Comparison of ENCODE assay signal across 25 mouse cellular contexts in the genomic region with DNA sequence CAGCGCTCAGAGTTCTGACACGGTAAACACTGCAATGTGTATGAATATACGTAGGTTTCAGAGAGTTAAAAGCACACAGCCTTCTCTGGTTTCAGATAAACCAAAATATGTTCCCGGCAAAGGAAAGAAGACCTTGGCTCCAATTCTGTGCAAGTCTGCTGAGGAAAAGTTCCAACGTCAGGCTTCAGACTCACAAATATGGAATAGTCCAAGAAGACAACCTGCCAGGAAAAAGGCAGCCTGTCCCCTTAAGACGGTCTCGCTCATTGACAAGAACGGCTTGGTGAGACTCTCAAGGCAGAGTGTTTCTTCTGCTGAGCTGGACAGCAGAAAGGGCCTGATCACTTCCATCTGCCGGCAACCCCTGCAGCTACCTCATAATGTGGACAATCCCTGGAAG. TPM values are rescaled to one million over a fixed set of nuclear protein-coding genes. Genes with fewer than 3 reads are reported as not detected.
DNase-seq lines count a peak whose midpoint lies in the region; ATAC-seq and TF ChIP-seq lines count a peak whose summit lies in the region.
"Had no signal": no experiment of that assay in that cellular context is flagged by ENCODE, and none has a peak within 500 bp of the region (broad histone marks: within the 10 kb centered on the region; RNA-seq: fewer than 3 reads in every experiment).

No protein-coding gene starts in this region.

- WGBS in limb, embryonic 13.5 days, result 58% methylated on average over 9 of the region's 9 CpGs
- WGBS in limb, embryonic 10.5 days, result 69% methylated on average over 9 of the region's 9 CpGs
- 40% methylated on average over 9 of the region's 9 CpGs for WGBS in embryonic facial prominence, embryonic 14.5 days

- H3K36me3 ChIP-seq in limb, embryonic 13.5 days, result no peaks in the 10 kb centered on the region
- no peaks in the 10 kb centered on the region for H3K36me3 ChIP-seq in limb, embryonic 10.5 days
- no peaks in the 10 kb centered on the region for H3K36me3 ChIP-seq in embryonic facial prominence, embryonic 14.5 days (ENCODE audit: control insufficient read depth, insufficient read depth, low read length)
- H3K36me3 ChIP-seq: forebrain, embryonic 12.5 days; G1E; limb, embryonic 12.5 days; lung, embryonic 15.5 days; midbrain, embryonic 13.5 days; neural tube, embryonic 13.5 days had no signal

- peaks cover 22% of the 10 kb centered on the region; the same call in 1 of the 2 replicates for H3K27me3 ChIP-seq in limb, embryonic 13.5 days
- H3K27me3 ChIP-seq in limb, embryonic 10.5 days (ENCODE audit: low read depth, poor library complexity, severe bottlenecking), result peaks cover 22% of the 10 kb centered on the region
- H3K27me3 ChIP-seq in embryonic facial prominence, embryonic 14.5 days (replicated peaks; ENCODE audit: control insufficient read depth, insufficient read depth, low read length), result no peaks in the 10 kb centered on the region
- H3K27me3 ChIP-seq: lung, embryonic 15.5 days had no signal

- H3K4me3 ChIP-seq in gastrocnemius, adult 2 months, result no peak overlapping the region
- no peak overlapping the region for H3K4me3 ChIP-seq in limb, embryonic 13.5 days
- H3K4me3 ChIP-seq in limb, embryonic 10.5 days, result no peak overlapping the region
- no peak overlapping the region for H3K4me3 ChIP-seq in embryonic facial prominence, embryonic 14.5 days (ENCODE audit: low read depth, low read length)
- H3K4me3 ChIP-seq: forebrain, embryonic 12.5 days; limb, embryonic 12.5 days; lung, embryonic 15.5 days; midbrain, embryonic 13.5 days; neural tube, embryonic 13.5 days had no signal

- 0 out of 2 replicates have a peak overlapping the region, but pooled peaks have one; percentile 1 for H3K4me2 ChIP-seq in limb, embryonic 13.5 days (replicated peaks)
- no peak overlapping the region for H3K4me2 ChIP-seq in embryonic facial prominence, embryonic 14.5 days (ENCODE audit: low read depth, low read length)
- H3K4me2 ChIP-seq: forebrain, embryonic 12.5 days; limb, embryonic 12.5 days; lung, embryonic 15.5 days; midbrain, embryonic 13.5 days; neural tube, embryonic 13.5 days had no signal

- H3K4me1 ChIP-seq in limb, embryonic 13.5 days, result peaks cover 19% of the 10 kb centered on the region
- peaks cover 35% of the 10 kb centered on the region for H3K4me1 ChIP-seq in limb, embryonic 10.5 days
- H3K4me1 ChIP-seq in embryonic facial prominence, embryonic 14.5 days (ENCODE audit: control insufficient read depth, insufficient read depth, low read length), result 0 out of 2 replicates have a peak, but pooled peaks cover 7% of the 10 kb centered on the region

- no peaks in the 10 kb centered on the region for H3K9me3 ChIP-seq in limb, embryonic 13.5 days
- no peaks in the 10 kb centered on the region for H3K9me3 ChIP-seq in limb, embryonic 10.5 days (replicated peaks)
- no peaks in the 10 kb centered on the region for H3K9me3 ChIP-seq in embryonic facial prominence, embryonic 14.5 days (ENCODE audit: control insufficient read depth, low read length)
- H3K9me3 ChIP-seq: forebrain, embryonic 12.5 days; G1E; limb, embryonic 12.5 days; lung, embryonic 15.5 days; midbrain, embryonic 13.5 days; neural tube, embryonic 13.5 days had no signal

- TF ChIP-seq CTCF in gastrocnemius, adult 2 months (IDR thresholded peaks at IDR 0.05), result no peak

- no peak for ATAC-seq in limb, embryonic 13.5 days (ENCODE audit: low FRiP score, low read depth)
- no peak for ATAC-seq in embryonic facial prominence, embryonic 14.5 days (ENCODE audit: low read depth)
- ATAC-seq: activated CD4-positive, CD25-positive, alpha-beta regulatory T cell, adult 4 months; hindbrain, embryonic 16.5 days; midbrain, embryonic 13.5 days had no signal

- peak overlapping the region; percentile 97 for H3K27ac ChIP-seq in gastrocnemius, adult 2 months
- no peak overlapping the region for H3K27ac ChIP-seq in limb, embryonic 13.5 days
- H3K27ac ChIP-seq in limb, embryonic 10.5 days, result no peak overlapping the region
- no peak overlapping the region for H3K27ac ChIP-seq in embryonic facial prominence, embryonic 14.5 days (replicated peaks; ENCODE audit: low read depth, low read length)
- H3K27ac ChIP-seq: forebrain, embryonic 12.5 days; limb, embryonic 12.5 days; liver, embryonic 14.5 days; lung, embryonic 15.5 days; midbrain, embryonic 13.5 days; neural tube, embryonic 13.5 days had no signal

- H3K9ac ChIP-seq in limb, embryonic 13.5 days, result no peak overlapping the region
- no peak overlapping the region for H3K9ac ChIP-seq in embryonic facial prominence, embryonic 14.5 days (ENCODE audit: low read depth, low read length)
- H3K9ac ChIP-seq: forebrain, embryonic 12.5 days; limb, embryonic 12.5 days; liver, embryonic 14.5 days; lung, embryonic 15.5 days; midbrain, embryonic 13.5 days; neural tube, embryonic 13.5 days had no signal

- intact Hi-C loops in gastrocnemius, adult 2 months (cut with DNase I), result loop anchor here (5.0 kb wide), 1 partner anchor 69 kb away; the partner anchor contains the start of genes Hsp90b1 and Ttc41
- intact Hi-C loops in gastrocnemius, postnatal 14 days (cut with DNase I; ENCODE audit: low total_unique reads), result no loop called here
- intact Hi-C loops in heart, postnatal 14 days (cut with DNase I), result loop anchor here (5.0 to 10.0 kb wide), 2 partner anchors 69 to 199 kb away; partner anchors contain the start of genes Hsp90b1 and Ttc41
- intact Hi-C loops in heart, postnatal 25 days (cut with DNase I), result no loop called here

- peak; percentile 22 for DNase-seq in gastrocnemius, adult 2 months
- no peak for DNase-seq in gastrocnemius, postnatal 14 days
- peak; percentile 18 to 26 for DNase-seq in heart, postnatal 14 days
- DNase-seq in heart, postnatal 25 days (ENCODE audit: low spot score), result no peak
- no peak for DNase-seq in limb, embryonic 10.5 days (ENCODE audit: low spot score)
- DNase-seq in embryonic facial prominence, embryonic 14.5 days (ENCODE audit: low spot score), result peak; percentile 14
- no peak for DNase-seq in c-Kit-positive CD71-positive TER-119-positive erythroid progenitor cells, embryonic 14.5 days (ENCODE audit: low spot score)
- DNase-seq: adrenal gland, postnatal 25 days; cerebellum, postnatal 25 days; gastrocnemius, postnatal 10 days; kidney, adult 18-20 months; right cerebral cortex, adult 18-20 months had no signal

RNA-seq across cellular contexts. Expression of gene Nt5dc3, which starts 2.5 kb away (rescaled TPM):
- total RNA-seq in gastrocnemius, adult 2 months (2021), result 10 to 100 TPM; 36.1 to 77.7 TPM
- total RNA-seq in gastrocnemius, postnatal 14 days (2021), result 10 to 100 TPM; 25.2 to 38.1 TPM
- total RNA-seq in heart, postnatal 14 days (2021), result 10 to 100 TPM; 28.2 to 31.6 TPM
- total RNA-seq in heart, postnatal 25 days (2021), result 10 to 100 TPM; 30.2 to 36.5 TPM
- 0.83 and 0.98 TPM in 2 replicates for polyA plus RNA-seq in limb, embryonic 13.5 days (2015; fragmentation: Nextera tagmentation; extraction: Ambion mirVana)
- 0.53 and 0.55 TPM in 2 replicates for polyA plus RNA-seq in limb, embryonic 10.5 days (2016; fragmentation: Nextera tagmentation; extraction: Ambion mirVana)
- 2.3 TPM in 2 replicates for polyA plus RNA-seq in embryonic facial prominence, embryonic 14.5 days (2014; fragmentation: Nextera tagmentation; extraction: Ambion mirVana)

RNA-seq across cellular contexts. Expression of gene Gm49358, which starts 12.5 kb away (rescaled TPM):
- total RNA-seq in gastrocnemius, adult 2 months (2021), result 10 to 100 TPM; 16.7 to 32.1 TPM
- total RNA-seq in gastrocnemius, postnatal 14 days (2021), result 10 to 100 TPM; 12.2 to 18.4 TPM
- total RNA-seq in heart, postnatal 14 days (2021), result 10 to 100 TPM in 1 of 2 experiments, 1 to 10 TPM in 1; 7.2 to 12.1 TPM
- total RNA-seq in heart, postnatal 25 days (2021), result 10 to 100 TPM; 12.5 to 13.9 TPM
- 0.27 TPM in 1 of 2 replicates, not detected in the other for polyA plus RNA-seq in limb, embryonic 13.5 days (2015; fragmentation: Nextera tagmentation; extraction: Ambion mirVana)
- not detected in 2 replicates for polyA plus RNA-seq in limb, embryonic 10.5 days (2016; fragmentation: Nextera tagmentation; extraction: Ambion mirVana)
- polyA plus RNA-seq in embryonic facial prominence, embryonic 14.5 days (2014; fragmentation: Nextera tagmentation; extraction: Ambion mirVana), result not detected in 2 replicates
- total RNA-seq: G1E had no signal
- polyA plus RNA-seq: activated CD4-positive, CD25-positive, alpha-beta regulatory T cell, adult 4 months; forebrain, embryonic 12.5 days; frontal cortex, adult 2 months; G1E; heart, embryonic 14.5 days; hindbrain, embryonic 16.5 days; limb, embryonic 12.5 days; liver, embryonic 14.5 days; lung, embryonic 15.5 days; midbrain, embryonic 13.5 days; neural tube, embryonic 13.5 days; thymus, postnatal 0 days had no signal

Comparison
In these comparisons a context has a peak if more than half of its experiments do, and no peak if none do; other contexts are left out.
1. DNase-seq: peak in gastrocnemius, adult 2 months (single experiment), heart, postnatal 14 days (2 of 2) and embryonic facial prominence, embryonic 14.5 days (single experiment); none in gastrocnemius, postnatal 14 days (single experiment), heart, postnatal 25 days (single experiment), limb, embryonic 10.5 days (single experiment) and c-Kit-positive CD71-positive TER-119-positive erythroid progenitor cells, embryonic 14.5 days (single experiment).
2. intact Hi-C loops: an anchor here in gastrocnemius, adult 2 months (5.0 kb wide) and heart, postnatal 14 days (5.0 to 10.0 kb wide); none called in gastrocnemius, postnatal 14 days and heart, postnatal 25 days.